ENCODE assay signal across 8 mouse cellular contexts in the genomic region with DNA sequence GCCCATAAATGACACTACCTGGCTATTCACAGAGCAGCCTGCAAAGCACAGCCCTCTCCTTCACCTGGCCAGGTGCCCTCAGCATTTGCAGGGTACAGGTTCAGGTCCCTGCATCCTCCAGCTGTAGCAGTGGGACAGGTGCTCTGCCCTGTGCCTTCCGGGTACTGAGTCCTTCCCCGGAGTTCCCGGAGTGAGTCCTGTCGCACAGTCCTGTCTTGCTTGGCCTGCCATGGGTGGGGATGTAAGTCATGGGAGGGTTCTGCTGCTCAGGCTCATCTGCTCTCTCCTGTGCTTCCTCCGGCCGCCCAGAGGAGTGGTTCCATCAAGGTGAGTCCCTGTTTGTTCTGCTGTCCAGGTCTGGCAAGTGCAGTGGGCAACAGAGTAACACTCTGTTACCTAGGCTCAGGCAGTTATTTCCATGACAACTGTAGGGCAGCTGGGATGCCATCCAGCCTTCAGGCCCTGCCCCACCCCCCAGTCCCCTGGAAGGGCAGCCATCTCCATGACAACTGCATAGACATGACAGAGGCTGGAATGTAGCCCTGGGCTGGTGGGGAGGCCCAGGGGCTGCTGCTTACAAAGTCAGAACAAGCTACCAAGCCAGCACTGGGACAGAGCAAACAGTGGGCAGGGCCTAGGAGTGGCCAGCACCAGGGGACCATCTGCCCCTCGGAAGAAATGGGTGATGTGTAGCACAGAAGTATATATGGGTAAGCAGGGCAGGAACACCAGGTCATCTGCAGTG. TPM values are rescaled to one million over a fixed set of nuclear protein-coding genes. Genes with fewer than 3 reads are reported as not detected.
DNase-seq lines count a peak whose midpoint lies in the region; ATAC-seq and TF ChIP-seq lines count a peak whose summit lies in the region.

No protein-coding gene starts in this region.

- H3K9ac ChIP-seq in heart, embryonic 16.5 days (ENCODE audit: low read length) = 0 out of 2 replicates have a peak overlapping the region, but pooled peaks have one; percentile 12
- H3K9ac ChIP-seq in embryonic facial prominence, embryonic 12.5 days = no peak overlapping the region
- no peak overlapping the region for H3K9ac ChIP-seq in limb, embryonic 14.5 days (ENCODE audit: low read depth, low read length, severe bottlenecking)

- intact Hi-C loops in gastrocnemius, adult 2 months (cut with DNase I) = no loop called here

- DNase-seq in heart, adult 9 months (ENCODE audit: low spot score in 2 of 2) = no peak
- DNase-seq in MN1 (ENCODE audit: low spot score) = peak; percentile 79
- peak; percentile 25 for DNase-seq in limb, embryonic 14.5 days (ENCODE audit: low spot score)
- DNase-seq in frontal cortex, postnatal 25 days (ENCODE audit: low spot score in 2 of 2) = no peak
- no peak for DNase-seq in gastrocnemius, adult 2 months
- DNase-seq in thymus, postnatal 0 days (ENCODE audit: low spot score) = no peak

- peaks cover 23% of the 10 kb centered on the region for H3K4me1 ChIP-seq in heart, embryonic 16.5 days (ENCODE audit: control insufficient read depth, insufficient read depth, low read length)
- peaks cover 18% of the 10 kb centered on the region for H3K4me1 ChIP-seq in embryonic facial prominence, embryonic 12.5 days
- peaks cover 12% of the 10 kb centered on the region; the same call in 1 of the 2 replicates for H3K4me1 ChIP-seq in limb, embryonic 14.5 days (ENCODE audit: control insufficient read depth, insufficient read depth, low read length)

- no peak overlapping the region for H3K4me2 ChIP-seq in heart, embryonic 16.5 days (ENCODE audit: low read depth, low read length)
- H3K4me2 ChIP-seq in embryonic facial prominence, embryonic 12.5 days (replicated peaks) = no peak overlapping the region
- H3K4me2 ChIP-seq in limb, embryonic 14.5 days (replicated peaks; ENCODE audit: low read depth, low read length, severe bottlenecking) = no peak overlapping the region

- peak overlapping the region; percentile 19 for H3K27ac ChIP-seq in heart, embryonic 16.5 days (ENCODE audit: low read length)
- H3K27ac ChIP-seq in embryonic facial prominence, embryonic 12.5 days = peak overlapping the region; percentile 43; the same call in 1 of the 2 replicates
- no peak overlapping the region for H3K27ac ChIP-seq in limb, embryonic 14.5 days (replicated peaks; ENCODE audit: low read depth, low read length)
- H3K27ac ChIP-seq in gastrocnemius, adult 2 months = no peak overlapping the region

- no peak for TF ChIP-seq CTCF in gastrocnemius, adult 2 months (IDR thresholded peaks at IDR 0.05)

- TF ChIP-seq POLR2A in limb, embryonic 14.5 days (IDR thresholded peaks at IDR 0.05; ENCODE audit: borderline replicate concordance, extremely low read depth, insufficient read depth, insufficient read length) = no peak

- no peak overlapping the region for H3K4me3 ChIP-seq in heart, embryonic 16.5 days (ENCODE audit: low read length)
- no peak overlapping the region for H3K4me3 ChIP-seq in embryonic facial prominence, embryonic 12.5 days
- H3K4me3 ChIP-seq in limb, embryonic 14.5 days (replicated peaks; ENCODE audit: low read length) = no peak overlapping the region
- H3K4me3 ChIP-seq in gastrocnemius, adult 2 months = no peak overlapping the region

- H3K27me3 ChIP-seq in heart, embryonic 16.5 days (ENCODE audit: control insufficient read depth, insufficient read depth, low read length) = no peaks in the 10 kb centered on the region
- H3K27me3 ChIP-seq in embryonic facial prominence, embryonic 12.5 days = no peaks in the 10 kb centered on the region
- no peaks in the 10 kb centered on the region for H3K27me3 ChIP-seq in limb, embryonic 14.5 days (ENCODE audit: control insufficient read depth, insufficient read depth, low read length)

- peaks cover 46% of the 10 kb centered on the region for H3K36me3 ChIP-seq in heart, embryonic 16.5 days (ENCODE audit: control insufficient read depth, insufficient read depth)
- H3K36me3 ChIP-seq in embryonic facial prominence, embryonic 12.5 days = peaks cover 85% of the 10 kb centered on the region
- peaks cover 78% of the 10 kb centered on the region for H3K36me3 ChIP-seq in limb, embryonic 14.5 days (ENCODE audit: control insufficient read depth, insufficient read depth, low read length)

- WGBS in heart, embryonic 16.5 days = 42% methylated on average over 7 of the region's 7 CpGs
- 39% methylated on average over 7 of the region's 7 CpGs for WGBS in embryonic facial prominence, embryonic 12.5 days
- 47% methylated on average over 7 of the region's 7 CpGs for WGBS in limb, embryonic 14.5 days

- ATAC-seq in heart, embryonic 16.5 days (replicated peaks; ENCODE audit: extremely low read depth, insufficient read depth, low FRiP score) = peak; percentile 24; the same call in 1 of the 2 replicates
- ATAC-seq in embryonic facial prominence, embryonic 12.5 days (ENCODE audit: insufficient number of reproducible peaks, insufficient read depth, low FRiP score, low TSS enrichment) = peak; percentile 79
- ATAC-seq in limb, embryonic 14.5 days (ENCODE audit: low FRiP score, low read depth) = peak; percentile 79

- no peaks in the 10 kb centered on the region for H3K9me3 ChIP-seq in heart, embryonic 16.5 days (replicated peaks; ENCODE audit: control insufficient read depth, low read length)
- H3K9me3 ChIP-seq in embryonic facial prominence, embryonic 12.5 days = no peaks in the 10 kb centered on the region
- H3K9me3 ChIP-seq in limb, embryonic 14.5 days (ENCODE audit: control insufficient read depth, low read length) = no peaks in the 10 kb centered on the region

RNA-seq across cellular contexts. Expression of gene Txnrd2, which starts 25.5 kb away (rescaled TPM):
- polyA plus RNA-seq in heart, embryonic 16.5 days (2015; fragmentation: Nextera tagmentation; extraction: Ambion mirVana) = 38.4 and 39.6 TPM in 2 replicates
- 15.7 and 19.8 TPM in 2 replicates for polyA plus RNA-seq in embryonic facial prominence, embryonic 12.5 days (2016; fragmentation: Nextera tagmentation; extraction: Ambion mirVana)
- polyA plus RNA-seq in limb, embryonic 14.5 days (2012; rRNA removed) = 13.4 and 14.1 TPM in 2 replicates
- polyA plus RNA-seq in limb, embryonic 14.5 days (2014; fragmentation: Nextera tagmentation; extraction: Ambion mirVana) = 13.6 and 18.4 TPM in 2 replicates
- 10 to 100 TPM; 18.9 to 21.4 TPM for total RNA-seq in gastrocnemius, adult 2 months (2021)
- 11.3 and 12.3 TPM in 2 replicates for polyA plus RNA-seq in thymus, postnatal 0 days (2015; fragmentation: Nextera tagmentation; extraction: Ambion mirVana)

RNA-seq across cellular contexts. Expression of gene Comt, which starts 26.0 kb away (rescaled TPM):
- polyA plus RNA-seq in heart, embryonic 16.5 days (2015; fragmentation: Nextera tagmentation; extraction: Ambion mirVana) = 128 and 142 TPM in 2 replicates
- 56.1 and 59.7 TPM in 2 replicates for polyA plus RNA-seq in embryonic facial prominence, embryonic 12.5 days (2016; fragmentation: Nextera tagmentation; extraction: Ambion mirVana)
- polyA plus RNA-seq in limb, embryonic 14.5 days (2012; rRNA removed) = 84.5 and 110 TPM in 2 replicates
- 82.4 and 92.3 TPM in 2 replicates for polyA plus RNA-seq in limb, embryonic 14.5 days (2014; fragmentation: Nextera tagmentation; extraction: Ambion mirVana)
- 10 to 100 TPM; 35.4 to 43.5 TPM for total RNA-seq in gastrocnemius, adult 2 months (2021)
- 73.8 and 83.6 TPM in 2 replicates for polyA plus RNA-seq in thymus, postnatal 0 days (2015; fragmentation: Nextera tagmentation; extraction: Ambion mirVana)

RNA-seq across cellular contexts. Expression of gene Arvcf, which starts 52.7 kb away (rescaled TPM):
- 33.1 and 39.5 TPM in 2 replicates for polyA plus RNA-seq in heart, embryonic 16.5 days (2015; fragmentation: Nextera tagmentation; extraction: Ambion mirVana)
- 44.4 and 47.0 TPM in 2 replicates for polyA plus RNA-seq in embryonic facial prominence, embryonic 12.5 days (2016; fragmentation: Nextera tagmentation; extraction: Ambion mirVana)
- 33.6 and 42.9 TPM in 2 replicates for polyA plus RNA-seq in limb, embryonic 14.5 days (2012; rRNA removed)
- 18.9 and 23.4 TPM in 2 replicates for polyA plus RNA-seq in limb, embryonic 14.5 days (2014; fragmentation: Nextera tagmentation; extraction: Ambion mirVana)
- total RNA-seq in gastrocnemius, adult 2 months (2021) = 1 to 10 TPM; 7.0 to 8.9 TPM
- 31.2 and 40.0 TPM in 2 replicates for polyA plus RNA-seq in thymus, postnatal 0 days (2015; fragmentation: Nextera tagmentation; extraction: Ambion mirVana)

RNA-seq across cellular contexts. Expression of gene Tango2, which starts 52.7 kb away (rescaled TPM):
- 72.9 and 74.6 TPM in 2 replicates for polyA plus RNA-seq in heart, embryonic 16.5 days (2015; fragmentation: Nextera tagmentation; extraction: Ambion mirVana)
- 22.5 and 30.1 TPM in 2 replicates for polyA plus RNA-seq in embryonic facial prominence, embryonic 12.5 days (2016; fragmentation: Nextera tagmentation; extraction: Ambion mirVana)
- polyA plus RNA-seq in limb, embryonic 14.5 days (2012; rRNA removed) = 25.2 and 28.7 TPM in 2 replicates
- 24.0 and 25.1 TPM in 2 replicates for polyA plus RNA-seq in limb, embryonic 14.5 days (2014; fragmentation: Nextera tagmentation; extraction: Ambion mirVana)
- total RNA-seq in gastrocnemius, adult 2 months (2021) = 10 to 100 TPM; 41.8 to 59.7 TPM
- 37.1 and 41.2 TPM in 2 replicates for polyA plus RNA-seq in thymus, postnatal 0 days (2015; fragmentation: Nextera tagmentation; extraction: Ambion mirVana)

Comparison
In these comparisons a context has a peak if more than half of its experiments do, and no peak if none do; other contexts are left out.
1. ATAC-seq: peak in every context shown above with its lines; median percentile 79 in embryonic facial prominence, embryonic 12.5 days; 79 in limb, embryonic 14.5 days; 24 in heart, embryonic 16.5 days.
2. H3K27ac ChIP-seq: peak in heart, embryonic 16.5 days (single experiment) and embryonic facial prominence, embryonic 12.5 days (single experiment); none in limb, embryonic 14.5 days (single experiment) and gastrocnemius, adult 2 months (single experiment).
3. DNase-seq: peak in MN1 (single experiment) and limb, embryonic 14.5 days (single experiment); none in heart, adult 9 months (0 of 2), frontal cortex, postnatal 25 days (0 of 2), gastrocnemius, adult 2 months (single experiment) and thymus, postnatal 0 days (single experiment).